Mouse (Mus musculus): ENCODE measurements around the gene Diras2.

DNA sequence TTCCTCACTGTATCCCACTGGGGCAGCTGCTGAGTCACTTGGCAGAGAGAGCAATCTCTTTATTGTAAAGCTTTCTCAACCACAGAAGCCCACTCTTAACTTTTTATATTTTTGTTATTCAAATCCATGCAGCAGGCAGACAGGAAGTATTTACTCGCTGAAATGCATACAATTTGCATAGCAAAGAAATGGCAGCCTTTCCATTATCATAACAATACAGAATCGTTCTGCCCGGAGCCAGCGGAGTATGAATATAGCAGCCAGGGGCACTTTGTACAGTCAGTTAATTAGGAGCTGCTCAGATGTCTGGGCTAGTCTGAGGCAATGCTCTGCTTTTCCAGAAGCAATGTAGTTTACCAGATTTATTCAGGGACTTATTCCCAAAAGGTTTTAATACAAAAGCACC, 31.1 kb upstream of the Diras2 start:
- no peak for TF ChIP-seq CTCF (IDR thresholded peaks at IDR 0.05; ENCODE audit: low read depth, low read length)
- TF ChIP-seq POLR2A (IDR thresholded peaks at IDR 0.05; ENCODE audit: extremely low read depth, insufficient read depth, low read length): no peak
